Mouse (Mus musculus) embryonic fibroblast, embryonic 13.5 days (primary cell): Measurements from ENCODE around the gene Rdh5.

Source experiments
- CTCF ChIP-seq: IDR thresholded peaks from 2 replicates; pipeline ENCODE4 v1.5.1; 2011; ENCODE audit warnings: mild to moderate bottlenecking, control low read depth, low read length, moderate library complexity, borderline replicate concordance; ENCODE audit not compliant: insufficient read depth
- POLR2A ChIP-seq: IDR thresholded peaks from 2 replicates; pipeline ENCODE4 v1.6.1; 2011; ENCODE audit warnings: low read depth, mild to moderate bottlenecking, control low read depth, low read length, moderate library complexity

DNA sequence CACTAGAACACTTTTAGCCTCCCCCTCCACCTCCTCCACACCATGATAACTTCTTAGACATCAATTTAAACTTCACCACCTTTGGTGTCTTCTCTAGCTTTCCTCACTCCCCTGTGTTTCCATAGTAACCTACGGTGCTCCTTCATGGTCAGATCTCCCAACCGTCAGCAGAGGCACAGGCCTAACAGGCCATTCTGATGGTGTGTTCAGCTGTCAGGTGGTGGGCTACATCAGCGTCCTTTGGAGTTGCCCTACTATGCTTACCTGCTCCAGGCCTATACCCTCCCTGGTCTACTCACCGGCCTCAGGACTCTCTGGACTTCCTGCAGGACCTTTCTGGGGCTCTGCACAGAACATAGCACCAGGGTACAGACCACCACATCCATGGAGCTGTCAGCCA, 37.5 kb upstream of the Rdh5 start:
- no peak for TF ChIP-seq POLR2A
- TF ChIP-seq CTCF = no peak
